Mouse (Mus musculus): ENCODE measurements around the gene Phldb1. TPM values are rescaled to one million over a fixed set of nuclear protein-coding genes. Genes with fewer than 3 reads are reported as not detected.

Phldb1 gene
- polyA plus RNA-seq, 1 experiment, result 19.0 TPM

- H3K9ac ChIP-seq (ENCODE audit: low read depth, poor library complexity, severe bottlenecking), result peak overlapping the region; percentile 10; the same call in 1 of the 2 replicates
- H3K9me3 ChIP-seq (replicated peaks; ENCODE audit: control insufficient read depth, insufficient read depth, low read length, poor library complexity, severe bottlenecking), result no peaks in the 10 kb centered on the region
- no peak overlapping the region for H3K27ac ChIP-seq (ENCODE audit: insufficient read depth, low read length)
- TF ChIP-seq CTCF (IDR thresholded peaks at IDR 0.05; ENCODE audit: low read depth, low read length) (no peak), POLR2A (IDR thresholded peaks at IDR 0.05; ENCODE audit: insufficient read depth, low read length) (no peak), EP300 (IDR thresholded peaks at IDR 0.05; ENCODE audit: insufficient read depth, low read depth, low read length) (no peak)
- no peaks in the 10 kb centered on the region for H3K27me3 ChIP-seq (ENCODE audit: control insufficient read depth, insufficient read depth, low read length, poor library complexity, severe bottlenecking)
- H3K4me3 ChIP-seq (ENCODE audit: low read depth, low read length), result peak overlapping the region; percentile 59
- peaks cover 4% of the 10 kb centered on the region for H3K4me1 ChIP-seq (ENCODE audit: control insufficient read depth, insufficient read depth, low read length)
- no peaks in the 10 kb centered on the region for H3K36me3 ChIP-seq (ENCODE audit: control insufficient read depth, insufficient read depth, low read length, poor library complexity, severe bottlenecking)
Observed at GRCm38 (mm10) chr9:44715109-44715508, 19.9 kb downstream of the Phldb1 start.

GRCm38 (mm10) chr9:44713574-44713973 lies 21.4 kb downstream of the Phldb1 start:
- Histone ChIP-seq H3K4me3 (ENCODE audit: low read depth, low read length) (no peak overlapping the region), H3K9me3 (replicated peaks; ENCODE audit: control insufficient read depth, insufficient read depth, low read length, poor library complexity, severe bottlenecking) (no peaks in the 10 kb centered on the region), H3K9ac (ENCODE audit: low read depth, poor library complexity, severe bottlenecking) (no peak overlapping the region), H3K36me3 (ENCODE audit: control insufficient read depth, insufficient read depth, low read length, poor library complexity, severe bottlenecking) (no peaks in the 10 kb centered on the region), H3K27me3 (ENCODE audit: control insufficient read depth, insufficient read depth, low read length, poor library complexity, severe bottlenecking) (no peaks in the 10 kb centered on the region), H3K4me1 (ENCODE audit: control insufficient read depth, insufficient read depth, low read length) (peaks cover 4% of the 10 kb centered on the region), H3K27ac (ENCODE audit: insufficient read depth, low read length) (no peak overlapping the region)
- TF ChIP-seq POLR2A (IDR thresholded peaks at IDR 0.05; ENCODE audit: insufficient read depth, low read length) (no peak), EP300 (IDR thresholded peaks at IDR 0.05; ENCODE audit: insufficient read depth, low read depth, low read length) (no peak), CTCF (IDR thresholded peaks at IDR 0.05; ENCODE audit: low read depth, low read length) (no peak)

GRCm38 (mm10) chr9:44713080-44713479 lies 21.9 kb downstream of the Phldb1 start:
- no peaks in the 10 kb centered on the region for H3K9me3 ChIP-seq (replicated peaks; ENCODE audit: control insufficient read depth, insufficient read depth, low read length, poor library complexity, severe bottlenecking)
- no peak for TF ChIP-seq EP300 (IDR thresholded peaks at IDR 0.05; ENCODE audit: insufficient read depth, low read depth, low read length)
- no peak for TF ChIP-seq POLR2A (IDR thresholded peaks at IDR 0.05; ENCODE audit: insufficient read depth, low read length)
- TF ChIP-seq CTCF (IDR thresholded peaks at IDR 0.05; ENCODE audit: low read depth, low read length), result no peak
- H3K4me3 ChIP-seq (ENCODE audit: low read depth, low read length), result no peak overlapping the region
- H3K4me1 ChIP-seq (ENCODE audit: control insufficient read depth, insufficient read depth, low read length), result peaks cover 4% of the 10 kb centered on the region
- no peak overlapping the region for H3K27ac ChIP-seq (ENCODE audit: insufficient read depth, low read length)
- H3K9ac ChIP-seq (ENCODE audit: low read depth, poor library complexity, severe bottlenecking), result no peak overlapping the region
- no peaks in the 10 kb centered on the region for H3K36me3 ChIP-seq (ENCODE audit: control insufficient read depth, insufficient read depth, low read length, poor library complexity, severe bottlenecking)
- H3K27me3 ChIP-seq (ENCODE audit: control insufficient read depth, insufficient read depth, low read length, poor library complexity, severe bottlenecking), result no peaks in the 10 kb centered on the region

GRCm38 (mm10) chr9:44711602-44712001 lies 23.4 kb downstream of the Phldb1 start:
- no peak for TF ChIP-seq EP300 (IDR thresholded peaks at IDR 0.05; ENCODE audit: insufficient read depth, low read depth, low read length)
- TF ChIP-seq CTCF (IDR thresholded peaks at IDR 0.05; ENCODE audit: low read depth, low read length), result no peak
- no peak for TF ChIP-seq POLR2A (IDR thresholded peaks at IDR 0.05; ENCODE audit: insufficient read depth, low read length)
- Histone ChIP-seq H3K4me1 (ENCODE audit: control insufficient read depth, insufficient read depth, low read length) (peaks cover 4% of the 10 kb centered on the region), H3K27me3 (ENCODE audit: control insufficient read depth, insufficient read depth, low read length, poor library complexity, severe bottlenecking) (no peaks in the 10 kb centered on the region), H3K9me3 (replicated peaks; ENCODE audit: control insufficient read depth, insufficient read depth, low read length, poor library complexity, severe bottlenecking) (no peaks in the 10 kb centered on the region), H3K27ac (ENCODE audit: insufficient read depth, low read length) (no peak overlapping the region), H3K9ac (ENCODE audit: low read depth, poor library complexity, severe bottlenecking) (no peak overlapping the region), H3K4me3 (ENCODE audit: low read depth, low read length) (no peak overlapping the region), H3K36me3 (ENCODE audit: control insufficient read depth, insufficient read depth, low read length, poor library complexity, severe bottlenecking) (no peaks in the 10 kb centered on the region)

GRCm38 (mm10) chr9:44710213-44710612 lies 24.8 kb downstream of the Phldb1 start:
- H3K9ac ChIP-seq (ENCODE audit: low read depth, poor library complexity, severe bottlenecking), result no peak overlapping the region
- H3K4me3 ChIP-seq (ENCODE audit: low read depth, low read length), result no peak overlapping the region
- no peaks in the 10 kb centered on the region for H3K36me3 ChIP-seq (ENCODE audit: control insufficient read depth, insufficient read depth, low read length, poor library complexity, severe bottlenecking)
- no peak for TF ChIP-seq POLR2A (IDR thresholded peaks at IDR 0.05; ENCODE audit: insufficient read depth, low read length)
- no peak for TF ChIP-seq CTCF (IDR thresholded peaks at IDR 0.05; ENCODE audit: low read depth, low read length)
- TF ChIP-seq EP300 (IDR thresholded peaks at IDR 0.05; ENCODE audit: insufficient read depth, low read depth, low read length), result no peak
- no peak overlapping the region for H3K27ac ChIP-seq (ENCODE audit: insufficient read depth, low read length)
- no peaks in the 10 kb centered on the region for H3K9me3 ChIP-seq (replicated peaks; ENCODE audit: control insufficient read depth, insufficient read depth, low read length, poor library complexity, severe bottlenecking)
- H3K27me3 ChIP-seq (ENCODE audit: control insufficient read depth, insufficient read depth, low read length, poor library complexity, severe bottlenecking), result no peaks in the 10 kb centered on the region
- peaks cover 4% of the 10 kb centered on the region for H3K4me1 ChIP-seq (ENCODE audit: control insufficient read depth, insufficient read depth, low read length)

- TF ChIP-seq CTCF (IDR thresholded peaks at IDR 0.05; ENCODE audit: low read depth, low read length) (peak; percentile 79), POLR2A (IDR thresholded peaks at IDR 0.05; ENCODE audit: insufficient read depth, low read length) (no peak)
- Histone ChIP-seq H3K9ac (ENCODE audit: low read depth, poor library complexity, severe bottlenecking) (no peak overlapping the region), H3K27ac (ENCODE audit: insufficient read depth, low read length) (no peak overlapping the region), H3K27me3 (ENCODE audit: control insufficient read depth, insufficient read depth, low read length, poor library complexity, severe bottlenecking) (no peaks in the 10 kb centered on the region), H3K4me1 (ENCODE audit: control insufficient read depth, insufficient read depth, low read length) (peaks cover 4% of the 10 kb centered on the region), H3K4me3 (ENCODE audit: low read depth, low read length) (no peak overlapping the region), H3K36me3 (ENCODE audit: control insufficient read depth, insufficient read depth, low read length, poor library complexity, severe bottlenecking) (no peaks in the 10 kb centered on the region), H3K9me3 (replicated peaks; ENCODE audit: control insufficient read depth, insufficient read depth, low read length, poor library complexity, severe bottlenecking) (no peaks in the 10 kb centered on the region)
Observed at GRCm38 (mm10) chr9:44709600-44709999, 25.4 kb downstream of the Phldb1 start.

Measured in ES-Bruce4 (cell line).